Mouse (Mus musculus): ENCODE measurements at regions not wholly inside any gene's neighbourhood (a gene's known extent, or its start where the extent isn't known, plus 50 kb on each side); places are given as distances from the start of the nearest gene placed in this dataset.

GRCm38 (mm10) chr11:21478191-21478590 lies 93.8 kb upstream of the Wdpcp start:
- ATAC-seq (replicated peaks; ENCODE audit: poor library complexity), result no peak

GRCm38 (mm10) chr11:21470711-21471110 lies 99.7 kb upstream of the Ugp2 start:
- no peak for ATAC-seq (replicated peaks; ENCODE audit: poor library complexity)

GRCm38 (mm10) chr11:21468465-21468864 lies 97.5 kb upstream of the Ugp2 start:
- peak; percentile 75 for ATAC-seq (replicated peaks; ENCODE audit: poor library complexity)

GRCm38 (mm10) chr11:21460011-21460410 lies 89.0 kb upstream of the Ugp2 start:
- no peak for ATAC-seq (replicated peaks; ENCODE audit: poor library complexity)

GRCm38 (mm10) chr11:21453308-21454106 lies 82.5 kb upstream of the Ugp2 start:
- peak; percentile 96 for ATAC-seq (replicated peaks; ENCODE audit: poor library complexity)

- ATAC-seq (replicated peaks; ENCODE audit: poor library complexity), result no peak
These were observed 62.7 kb upstream of the Ugp2 start for GRCm38 (mm10) chr11:21433726-21434125.

- no peak for ATAC-seq (replicated peaks; ENCODE audit: poor library complexity)
These were observed 59.0 kb upstream of the Ugp2 start for GRCm38 (mm10) chr11:21430021-21430420.

GRCm38 (mm10) chr11:21428749-21429148 lies 57.7 kb upstream of the Ugp2 start:
- ATAC-seq (replicated peaks; ENCODE audit: poor library complexity), result no peak

- ATAC-seq (replicated peaks; ENCODE audit: poor library complexity), result no peak
These were observed 57.0 kb upstream of the Ugp2 start for GRCm38 (mm10) chr11:21428013-21428317.

- ATAC-seq (replicated peaks; ENCODE audit: poor library complexity), result no peak
These were observed 56.5 kb upstream of the Ugp2 start for GRCm38 (mm10) chr11:21427291-21428012.

- ATAC-seq (replicated peaks; ENCODE audit: poor library complexity), result peak; percentile 84
These were observed 54.6 kb upstream of the Ugp2 start for GRCm38 (mm10) chr11:21425480-21426101.

GRCm38 (mm10) chr11:21424345-21424744 lies 53.3 kb upstream of the Ugp2 start:
- ATAC-seq (replicated peaks; ENCODE audit: poor library complexity), result peak; percentile 85

- no peak for ATAC-seq (replicated peaks; ENCODE audit: poor library complexity)
These were observed 51.4 kb upstream of the Ugp2 start for GRCm38 (mm10) chr11:21422281-21422878.

Data from megakaryocyte progenitor cell, adult 5-6 weeks (primary cell).